Mouse (Mus musculus): Measurements from ENCODE around the gene Plekha7.

Plekha7 gene

GRCm38 (mm10) chr7:116288996-116289395 lies 19.2 kb downstream of the Plekha7 start:
- ATAC-seq (ENCODE audit: low TSS enrichment) = no peak

- ATAC-seq (ENCODE audit: low TSS enrichment) = no peak
These were observed 20.2 kb downstream of the Plekha7 start for GRCm38 (mm10) chr7:116287959-116288358.

- ATAC-seq (ENCODE audit: low TSS enrichment) = no peak
These were observed 21.4 kb downstream of the Plekha7 start for GRCm38 (mm10) chr7:116286611-116287355.

GRCm38 (mm10) chr7:116286173-116286572 lies 22.0 kb downstream of the Plekha7 start:
- no peak for ATAC-seq (ENCODE audit: low TSS enrichment)

GRCm38 (mm10) chr7:116285216-116285615 lies 23.0 kb downstream of the Plekha7 start:
- ATAC-seq (ENCODE audit: low TSS enrichment) = no peak

GRCm38 (mm10) chr7:116282755-116283154 lies 25.4 kb downstream of the Plekha7 start:
- peak; percentile 38; the same call in 1 of the 2 replicates for ATAC-seq (ENCODE audit: low TSS enrichment)

- ATAC-seq (ENCODE audit: low TSS enrichment) = no peak
These were observed 28.1 kb downstream of the Plekha7 start for GRCm38 (mm10) chr7:116280126-116280525.

- ATAC-seq (ENCODE audit: low TSS enrichment) = no peak
These were observed 29.9 kb downstream of the Plekha7 start for GRCm38 (mm10) chr7:116278280-116278679.

- ATAC-seq (ENCODE audit: low TSS enrichment) = no peak
These were observed 31.9 kb downstream of the Plekha7 start for GRCm38 (mm10) chr7:116276315-116276714.

- no peak for ATAC-seq (ENCODE audit: low TSS enrichment)
These were observed 35.1 kb downstream of the Plekha7 start for GRCm38 (mm10) chr7:116273111-116273510.

- ATAC-seq (ENCODE audit: low TSS enrichment) = no peak
These were observed 38.6 kb downstream of the Plekha7 start for GRCm38 (mm10) chr7:116269501-116269995.

GRCm38 (mm10) chr7:116268113-116268926 lies 39.9 kb downstream of the Plekha7 start:
- no peak for ATAC-seq (ENCODE audit: low TSS enrichment)

- no peak for ATAC-seq (ENCODE audit: low TSS enrichment)
These were observed 44.9 kb downstream of the Plekha7 start for GRCm38 (mm10) chr7:116263281-116263680.

GRCm38 (mm10) chr7:116262508-116262907 lies 45.7 kb downstream of the Plekha7 start:
- ATAC-seq (ENCODE audit: low TSS enrichment) = no peak

GRCm38 (mm10) chr7:116262101-116262500 lies 46.1 kb downstream of the Plekha7 start:
- no peak for ATAC-seq (ENCODE audit: low TSS enrichment)

- 0 out of 2 replicates have a peak, but pooled peaks have one; percentile 41 for ATAC-seq (ENCODE audit: low TSS enrichment)
These were observed 47.2 kb downstream of the Plekha7 start for GRCm38 (mm10) chr7:116260826-116261615.

- peak; percentile 97 for ATAC-seq (ENCODE audit: low TSS enrichment)
These were observed 49.6 kb downstream of the Plekha7 start for GRCm38 (mm10) chr7:116258464-116259185.

- ATAC-seq (ENCODE audit: low TSS enrichment) = no peak
These were observed 50.2 kb downstream of the Plekha7 start for GRCm38 (mm10) chr7:116257953-116258352.

GRCm38 (mm10) chr7:116255664-116256063 lies 52.5 kb downstream of the Plekha7 start:
- ATAC-seq (ENCODE audit: low TSS enrichment) = no peak

- no peak for ATAC-seq (ENCODE audit: low TSS enrichment)
These were observed 53.5 kb downstream of the Plekha7 start for GRCm38 (mm10) chr7:116254660-116255059.

GRCm38 (mm10) chr7:116252470-116252869 lies 55.7 kb downstream of the Plekha7 start:
- ATAC-seq (ENCODE audit: low TSS enrichment) = no peak

All from frontal cortex, adult (tissue).